Mouse (Mus musculus) E14TG2a.4 (cell line): ENCODE results near the gene Phldb1.

Source experiments
- H3K27me3 ChIP-seq: 2 replicates; pipeline ENCODE4 v1.6.1; 2014; ENCODE audit warnings: low read length, control low read depth; ENCODE audit not compliant: insufficient read depth
- H3K36me3 ChIP-seq: 2 replicates; pipeline ENCODE4 v1.6.1; 2014; ENCODE audit warnings: low read length, control low read depth; ENCODE audit not compliant: insufficient read depth
- H3K4me1 ChIP-seq: replicated peaks from 2 replicates; pipeline ENCODE4 v1.6.1; 2014; ENCODE audit warnings: low read depth, low read length, control low read depth
- H3K4me3 ChIP-seq: replicated peaks from 2 replicates; pipeline ENCODE4 v1.5.1; 2014; ENCODE audit warnings: mild to moderate bottlenecking, low read length
- H3K9me3 ChIP-seq: 2 replicates; pipeline ENCODE4 v1.6.1; 2014; ENCODE audit warnings: low read length, control low read depth
- CTCF ChIP-seq: conservative IDR thresholded peaks from 2 replicates; pipeline ENCODE4 v1.5.1; 2014; ENCODE audit warnings: low read length
- NANOG ChIP-seq: IDR thresholded peaks from 2 replicates; pipeline ENCODE4 v1.6.1; 2014; ENCODE audit warnings: borderline replicate concordance, low read length, mixed read lengths
- POU5F1 ChIP-seq: IDR thresholded peaks from 2 replicates; pipeline ENCODE4 v1.6.1; 2014; ENCODE audit warnings: low read length, borderline replicate concordance

Phldb1 gene

DNA sequence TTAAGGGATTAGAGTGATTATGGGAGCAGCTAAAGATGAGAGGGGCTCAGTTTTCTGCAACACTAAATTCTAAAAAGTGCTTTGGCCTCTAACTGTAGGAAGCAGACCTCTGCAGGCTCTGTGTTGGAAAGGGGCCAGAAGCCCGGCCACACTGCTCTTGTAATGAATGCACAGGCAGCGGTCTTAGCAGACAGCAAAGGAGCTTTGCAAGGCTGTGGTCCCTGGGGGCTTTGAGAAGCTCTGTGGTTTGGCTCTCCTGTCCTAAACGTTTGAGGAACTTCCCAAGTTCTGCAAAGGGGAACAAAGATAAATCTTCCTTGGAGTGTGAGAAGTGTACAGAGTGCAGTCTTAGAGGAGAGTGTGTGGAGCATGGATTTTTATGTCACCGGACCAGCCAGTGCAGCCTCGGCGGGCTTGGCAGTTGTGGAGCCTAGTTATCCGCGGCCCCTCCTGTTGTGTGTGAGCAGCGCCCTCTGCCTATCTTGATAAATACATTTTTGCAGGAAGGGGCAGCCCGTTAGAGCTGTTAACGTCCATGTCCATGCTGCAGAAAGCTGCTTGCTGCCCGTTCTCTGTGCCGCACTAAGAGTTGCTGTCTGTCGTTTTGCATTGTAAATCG lies 97.3 kb downstream of the Phldb1 start:
- peaks cover 66% of the 10 kb centered on the region for H3K36me3 ChIP-seq
- TF ChIP-seq POU5F1 (no peak), NANOG (no peak), CTCF (no peak)
- H3K9me3 ChIP-seq, result 0 out of 2 replicates have a peak, but pooled peaks cover 4% of the 10 kb centered on the region
- H3K4me1 ChIP-seq, result peaks cover 29% of the 10 kb centered on the region
- H3K4me3 ChIP-seq, result no peak overlapping the region
- no peaks in the 10 kb centered on the region for H3K27me3 ChIP-seq
